Mouse (Mus musculus): ENCODE data around the gene 6030408B16Rik. TPM values are rescaled to one million over a fixed set of nuclear protein-coding genes. Genes with fewer than 3 reads are reported as not detected.

Gene 6030408B16Rik
- polyA plus RNA-seq (2012; fragmentation: generic; extraction: Trizol), result 0.06 TPM
- long read RNA-seq, experiment 1, result 0 reads
- long read RNA-seq, experiment 2, result 0 reads

DNA sequence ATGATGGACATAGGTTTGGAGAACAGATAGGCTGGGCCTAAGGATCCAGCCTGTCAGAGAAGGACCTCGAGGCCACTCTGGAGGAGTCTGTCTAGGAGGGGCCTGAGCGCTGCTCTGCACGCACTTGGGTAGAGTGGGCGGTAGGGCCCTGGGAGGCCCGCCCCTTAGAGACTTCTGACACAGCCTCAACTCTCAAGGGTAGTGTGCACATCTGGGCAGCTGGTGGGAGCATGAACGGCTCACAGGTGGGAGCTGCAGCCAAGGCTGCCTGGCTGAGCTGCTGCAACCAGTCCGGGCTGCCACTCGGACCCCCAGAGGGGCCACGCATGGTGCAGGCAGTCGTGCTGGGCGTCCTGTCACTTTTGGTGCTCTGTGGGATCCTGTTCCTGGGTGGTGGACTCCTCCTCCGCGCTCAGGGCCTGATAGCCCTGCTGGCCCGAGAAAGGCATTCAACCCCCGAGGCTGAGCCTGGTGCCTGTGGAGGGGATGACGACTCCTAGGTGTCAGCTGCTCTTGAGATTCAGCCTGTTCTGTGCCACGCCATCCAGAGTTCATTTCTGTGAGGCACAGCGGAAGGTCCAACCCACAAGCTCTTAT is at the start of gene 6030408B16Rik:
6030408B16Rik (plus strand) TSS at position 188 of the 597 bp plus-strand sequence.
- H3K36me3 ChIP-seq (ENCODE audit: control insufficient read depth, insufficient read depth), result peaks cover 38% of the 10 kb centered on the region
- H3K79me2 ChIP-seq (ENCODE audit: control insufficient read depth, insufficient read depth), result no peaks in the 10 kb centered on the region
- no peaks in the 10 kb centered on the region for H3K27me3 ChIP-seq (ENCODE audit: control insufficient read depth, insufficient read depth, insufficient read length)
- H3K4me3 ChIP-seq (ENCODE audit: insufficient read depth, poor library complexity, severe bottlenecking), result no peak within 1 kb of the TSS
- no peak for TF ChIP-seq CEBPB (IDR thresholded peaks at IDR 0.05; ENCODE audit: low read depth)
- no peak for TF ChIP-seq MAX (IDR thresholded peaks at IDR 0.05)
- no peak for TF ChIP-seq FOSL1 (IDR thresholded peaks at IDR 0.05; ENCODE audit: insufficient read depth, low read length, poor library complexity, severe bottlenecking)
- TF ChIP-seq MYOD1 (IDR thresholded peaks at IDR 0.05; ENCODE audit: control insufficient read depth, insufficient read length, low read depth), result no peak
- TF ChIP-seq USF1 (IDR thresholded peaks at IDR 0.05; ENCODE audit: low read depth), result no peak
- TF ChIP-seq CTCF (IDR thresholded peaks at IDR 0.05; ENCODE audit: control insufficient read depth, insufficient read depth, insufficient read length), result no peak
- no peak for TF ChIP-seq MYOG (IDR thresholded peaks at IDR 0.05; ENCODE audit: control insufficient read depth, extremely low read depth, insufficient read length)
- H3ac ChIP-seq (ENCODE audit: control insufficient read depth, insufficient read length, low read depth), result no peak within 1 kb of the TSS
- no peaks in the 10 kb centered on the region for H3K79me3 ChIP-seq (ENCODE audit: low read depth)

- Histone ChIP-seq H3K79me2 (ENCODE audit: control insufficient read depth, insufficient read depth) (no peaks in the 10 kb centered on the region), H3K4me3 (ENCODE audit: insufficient read depth, poor library complexity, severe bottlenecking) (no peak overlapping the region), H3ac (ENCODE audit: control insufficient read depth, insufficient read length, low read depth) (no peak overlapping the region), H3K79me3 (ENCODE audit: low read depth) (no peaks in the 10 kb centered on the region), H3K27me3 (ENCODE audit: control insufficient read depth, insufficient read depth, insufficient read length) (no peaks in the 10 kb centered on the region), H3K36me3 (ENCODE audit: control insufficient read depth, insufficient read depth) (no peaks in the 10 kb centered on the region)
- no peak for TF ChIP-seq MYOD1 (IDR thresholded peaks at IDR 0.05; ENCODE audit: control insufficient read depth, insufficient read length, low read depth)
- no peak for TF ChIP-seq CEBPB (IDR thresholded peaks at IDR 0.05; ENCODE audit: low read depth)
- TF ChIP-seq CTCF (IDR thresholded peaks at IDR 0.05; ENCODE audit: control insufficient read depth, insufficient read depth, insufficient read length), result no peak
- TF ChIP-seq MYOG (IDR thresholded peaks at IDR 0.05; ENCODE audit: control insufficient read depth, extremely low read depth, insufficient read length), result no peak
- no peak for TF ChIP-seq USF1 (IDR thresholded peaks at IDR 0.05; ENCODE audit: low read depth)
- TF ChIP-seq MAX (IDR thresholded peaks at IDR 0.05), result no peak
- no peak for TF ChIP-seq FOSL1 (IDR thresholded peaks at IDR 0.05; ENCODE audit: insufficient read depth, low read length, poor library complexity, severe bottlenecking)
Measured at GRCm38 (mm10) chr15:101244012-101244411, 49.0 kb upstream of the 6030408B16Rik start.

- no peaks in the 10 kb centered on the region for H3K36me3 ChIP-seq (ENCODE audit: control insufficient read depth, insufficient read depth)
- H3K27me3 ChIP-seq (ENCODE audit: control insufficient read depth, insufficient read depth, insufficient read length), result no peaks in the 10 kb centered on the region
- H3K79me2 ChIP-seq (ENCODE audit: control insufficient read depth, insufficient read depth), result no peaks in the 10 kb centered on the region
- no peaks in the 10 kb centered on the region for H3K79me3 ChIP-seq (ENCODE audit: low read depth)
- TF ChIP-seq FOSL1 (IDR thresholded peaks at IDR 0.05; ENCODE audit: insufficient read depth, low read length, poor library complexity, severe bottlenecking), result no peak
- no peak for TF ChIP-seq CTCF (IDR thresholded peaks at IDR 0.05; ENCODE audit: control insufficient read depth, insufficient read depth, insufficient read length)
- TF ChIP-seq MYOD1 (IDR thresholded peaks at IDR 0.05; ENCODE audit: control insufficient read depth, insufficient read length, low read depth), result no peak
- peak; percentile 2 for TF ChIP-seq CEBPB (IDR thresholded peaks at IDR 0.05; ENCODE audit: low read depth)
- peak; percentile 79 for TF ChIP-seq MAX (IDR thresholded peaks at IDR 0.05)
- no peak for TF ChIP-seq MYOG (IDR thresholded peaks at IDR 0.05; ENCODE audit: control insufficient read depth, extremely low read depth, insufficient read length)
- TF ChIP-seq USF1 (IDR thresholded peaks at IDR 0.05; ENCODE audit: low read depth), result no peak
- H3K4me3 ChIP-seq (ENCODE audit: insufficient read depth, poor library complexity, severe bottlenecking), result peak overlapping the region; percentile 33
- H3ac ChIP-seq (ENCODE audit: control insufficient read depth, insufficient read length, low read depth), result peak overlapping the region; percentile 71
Measured at GRCm38 (mm10) chr15:101246231-101247154, 46.5 kb upstream of the 6030408B16Rik start.

- H3K4me3 ChIP-seq (ENCODE audit: insufficient read depth, poor library complexity, severe bottlenecking), result no peak overlapping the region
- TF ChIP-seq FOSL1 (IDR thresholded peaks at IDR 0.05; ENCODE audit: insufficient read depth, low read length, poor library complexity, severe bottlenecking) (no peak), MYOG (IDR thresholded peaks at IDR 0.05; ENCODE audit: control insufficient read depth, extremely low read depth, insufficient read length) (no peak), USF1 (IDR thresholded peaks at IDR 0.05; ENCODE audit: low read depth) (no peak), CTCF (IDR thresholded peaks at IDR 0.05; ENCODE audit: control insufficient read depth, insufficient read depth, insufficient read length) (no peak), MYOD1 (IDR thresholded peaks at IDR 0.05; ENCODE audit: control insufficient read depth, insufficient read length, low read depth) (no peak), CEBPB (IDR thresholded peaks at IDR 0.05; ENCODE audit: low read depth) (no peak), MAX (IDR thresholded peaks at IDR 0.05) (no peak)
Measured at GRCm38 (mm10) chr15:101247155-101247498, 45.9 kb upstream of the 6030408B16Rik start.

DNA sequence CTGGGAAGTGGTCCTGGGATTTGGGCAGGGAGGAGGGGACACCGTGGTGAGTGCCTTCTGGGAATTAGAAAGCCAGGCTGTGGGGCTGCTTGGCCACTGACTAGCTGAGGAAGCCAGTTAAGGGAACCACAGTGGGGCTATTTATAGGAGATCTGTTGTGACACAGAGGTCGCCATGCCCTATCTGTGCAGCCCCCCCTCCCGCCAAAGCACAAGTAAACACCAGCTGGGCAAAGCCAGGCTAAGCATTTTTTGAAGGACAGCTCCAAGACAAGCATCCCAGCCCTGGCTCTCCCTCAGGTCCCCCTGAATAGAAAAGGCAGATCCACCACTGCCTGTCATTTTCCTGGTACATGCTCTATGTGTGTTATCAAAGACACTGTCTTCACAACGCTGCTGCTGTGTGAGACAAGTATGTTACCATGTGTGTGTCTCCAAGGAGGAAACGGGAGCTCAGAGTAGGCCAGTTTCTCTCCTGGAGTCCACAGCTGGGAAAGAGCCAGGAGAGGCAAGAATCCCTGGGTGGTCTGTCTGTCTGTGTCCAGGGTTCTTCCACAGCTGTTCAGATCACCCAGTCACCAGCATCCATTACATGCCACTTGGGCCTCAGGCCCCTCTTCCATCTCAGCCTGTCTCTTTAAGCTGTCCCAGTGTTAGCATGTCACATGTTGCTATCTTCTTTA is 44.8 kb upstream of the 6030408B16Rik start:
- no peaks in the 10 kb centered on the region for H3K27me3 ChIP-seq (ENCODE audit: control insufficient read depth, insufficient read depth, insufficient read length)
- H3K79me2 ChIP-seq (ENCODE audit: control insufficient read depth, insufficient read depth), result no peaks in the 10 kb centered on the region
- no peaks in the 10 kb centered on the region for H3K36me3 ChIP-seq (ENCODE audit: control insufficient read depth, insufficient read depth)
- no peaks in the 10 kb centered on the region for H3K79me3 ChIP-seq (ENCODE audit: low read depth)
- TF ChIP-seq MAX (IDR thresholded peaks at IDR 0.05), result no peak
- TF ChIP-seq CEBPB (IDR thresholded peaks at IDR 0.05; ENCODE audit: low read depth), result no peak
- TF ChIP-seq FOSL1 (IDR thresholded peaks at IDR 0.05; ENCODE audit: insufficient read depth, low read length, poor library complexity, severe bottlenecking), result no peak
- H3K4me3 ChIP-seq (ENCODE audit: insufficient read depth, poor library complexity, severe bottlenecking), result no peak overlapping the region
- no peak overlapping the region for H3ac ChIP-seq (ENCODE audit: control insufficient read depth, insufficient read length, low read depth)

More at GRCm38 (mm10) chr15:101247155-101247498, 45.9 kb upstream of the 6030408B16Rik start:
- Histone ChIP-seq H3ac (ENCODE audit: control insufficient read depth, insufficient read length, low read depth) (no peak overlapping the region), H3K79me2 (ENCODE audit: control insufficient read depth, insufficient read depth) (no peaks in the 10 kb centered on the region), H3K36me3 (ENCODE audit: control insufficient read depth, insufficient read depth) (no peaks in the 10 kb centered on the region), H3K79me3 (ENCODE audit: low read depth) (no peaks in the 10 kb centered on the region), H3K27me3 (ENCODE audit: control insufficient read depth, insufficient read depth, insufficient read length) (no peaks in the 10 kb centered on the region)

Measured in C2C12 (cell line).